Mouse (Mus musculus): Measurements from ENCODE around the gene Nfkbie. TPM values are rescaled to one million over a fixed set of nuclear protein-coding genes. Genes with fewer than 3 reads are reported as not detected.
A peak's percentile ranks its signal among the peaks of the same experiment; 100 is the strongest.

Nfkbie gene
- polyA plus RNA-seq, 1 experiment from 2014 or later, result 4.8 TPM

DNA sequence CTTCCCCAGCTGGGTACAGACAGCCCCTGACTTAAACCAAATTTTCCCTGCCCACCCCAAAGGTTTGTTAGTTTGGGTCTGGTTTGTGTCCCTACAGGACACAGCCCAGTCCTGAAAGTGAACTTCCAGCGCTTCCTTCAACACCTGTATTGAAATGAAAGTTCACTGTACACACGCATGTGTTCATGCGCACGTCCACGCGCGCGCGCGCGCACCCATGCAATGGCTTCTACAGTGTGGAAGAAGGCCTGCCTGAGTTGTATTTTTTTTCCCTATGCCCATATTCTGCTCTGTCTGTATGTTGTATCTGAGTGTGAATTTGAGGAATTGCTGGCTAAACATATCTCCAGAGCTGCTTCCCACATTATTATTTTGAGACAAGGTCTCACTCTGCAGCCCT is 9.6 kb downstream of the Nfkbie start:
- WGBS, result 93% methylated on average over 11 of the region's 11 CpGs
- no peaks in the 10 kb centered on the region for H3K9me3 ChIP-seq (replicated peaks)

DNA sequence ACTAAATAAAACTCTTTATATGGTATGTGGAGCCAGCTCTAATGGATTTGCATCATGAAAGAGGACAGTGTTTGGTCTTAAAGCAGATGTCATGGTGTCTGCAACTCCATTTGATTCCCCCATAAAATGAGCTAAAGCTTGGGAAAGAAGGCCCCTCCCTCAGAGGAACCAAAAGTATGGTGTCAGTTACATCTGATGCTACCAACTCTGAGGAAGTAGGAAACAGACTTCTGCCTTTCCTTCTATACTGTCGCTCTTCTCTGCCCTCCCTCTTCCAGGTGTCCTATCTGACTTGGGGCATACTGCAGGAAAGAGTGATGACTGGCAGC is 10.5 kb downstream of the Nfkbie start:
- peaks cover 57% of the 10 kb centered on the region for H3K36me3 ChIP-seq
- H3K4me2 ChIP-seq, result no peak overlapping the region
- H3K9me3 ChIP-seq (replicated peaks), result no peaks in the 10 kb centered on the region
- peaks cover 62% of the 10 kb centered on the region for H3K4me1 ChIP-seq
- no peaks in the 10 kb centered on the region for H3K27me3 ChIP-seq (replicated peaks)
- WGBS, result 73% methylated on average over 1 of the region's 1 CpGs
- H3K27ac ChIP-seq (replicated peaks), result no peak overlapping the region
- no peak for ATAC-seq (ENCODE audit: low FRiP score)
- no peak overlapping the region for H3K4me3 ChIP-seq (replicated peaks)
- H3K9ac ChIP-seq (replicated peaks), result no peak overlapping the region

More for the DNA sequence above, 9.6 kb downstream of the Nfkbie start:
- no peak for ATAC-seq (ENCODE audit: low FRiP score)
- Histone ChIP-seq H3K4me2 (peak overlapping the region; percentile 96), H3K27ac (replicated peaks) (no peak overlapping the region; the same call in 1 of the 2 replicates), H3K27me3 (replicated peaks) (no peaks in the 10 kb centered on the region), H3K9ac (replicated peaks) (peak overlapping the region; percentile 91), H3K4me1 (peaks cover 53% of the 10 kb centered on the region), H3K36me3 (peaks cover 48% of the 10 kb centered on the region), H3K4me3 (replicated peaks) (peak overlapping the region; percentile 83)

DNA sequence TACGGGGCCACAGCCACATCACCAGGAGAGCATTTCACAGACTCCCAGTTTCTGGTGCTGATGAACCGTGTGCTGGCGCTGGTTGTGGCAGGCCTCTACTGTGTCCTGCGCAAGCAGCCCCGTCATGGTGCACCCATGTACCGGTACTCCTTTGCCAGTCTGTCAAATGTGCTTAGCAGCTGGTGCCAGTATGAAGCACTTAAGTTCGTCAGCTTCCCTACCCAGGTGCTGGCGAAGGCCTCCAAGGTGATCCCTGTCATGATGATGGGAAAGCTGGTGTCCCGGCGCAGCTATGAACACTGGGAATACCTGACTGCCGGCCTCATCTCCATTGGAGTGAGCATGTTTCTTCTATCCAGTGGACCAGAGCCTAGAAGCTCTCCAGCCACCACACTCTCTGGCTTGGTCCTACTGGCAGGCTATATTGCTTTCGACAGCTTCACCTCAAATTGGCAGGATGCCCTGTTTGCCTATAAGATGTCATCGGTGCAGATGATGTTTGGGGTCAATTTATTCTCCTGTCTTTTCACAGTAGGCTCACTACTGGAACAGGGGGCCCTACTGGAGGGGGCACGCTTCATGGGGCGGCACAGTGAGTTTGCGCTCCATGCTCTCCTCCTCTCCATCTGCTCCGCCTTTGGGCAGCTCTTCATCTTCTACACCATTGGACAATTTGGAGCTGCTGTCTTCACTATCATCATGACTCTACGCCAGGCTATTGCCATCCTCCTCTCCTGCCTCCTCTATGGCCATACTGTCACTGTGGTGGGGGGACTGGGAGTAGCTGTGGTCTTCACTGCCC is 11.1 kb downstream of the Nfkbie start:
- 67% methylated on average over 18 of the region's 18 CpGs for WGBS
- Histone ChIP-seq H3K4me1 (peaks cover 68% of the 10 kb centered on the region), H3K9ac (replicated peaks) (no peak overlapping the region), H3K4me2 (no peak overlapping the region), H3K27me3 (replicated peaks) (no peaks in the 10 kb centered on the region), H3K9me3 (replicated peaks) (no peaks in the 10 kb centered on the region), H3K4me3 (replicated peaks) (no peak overlapping the region), H3K27ac (replicated peaks) (no peak overlapping the region; the same call in 1 of the 2 replicates), H3K36me3 (peaks cover 62% of the 10 kb centered on the region)
- ATAC-seq (ENCODE audit: low FRiP score), result no peak

DNA sequence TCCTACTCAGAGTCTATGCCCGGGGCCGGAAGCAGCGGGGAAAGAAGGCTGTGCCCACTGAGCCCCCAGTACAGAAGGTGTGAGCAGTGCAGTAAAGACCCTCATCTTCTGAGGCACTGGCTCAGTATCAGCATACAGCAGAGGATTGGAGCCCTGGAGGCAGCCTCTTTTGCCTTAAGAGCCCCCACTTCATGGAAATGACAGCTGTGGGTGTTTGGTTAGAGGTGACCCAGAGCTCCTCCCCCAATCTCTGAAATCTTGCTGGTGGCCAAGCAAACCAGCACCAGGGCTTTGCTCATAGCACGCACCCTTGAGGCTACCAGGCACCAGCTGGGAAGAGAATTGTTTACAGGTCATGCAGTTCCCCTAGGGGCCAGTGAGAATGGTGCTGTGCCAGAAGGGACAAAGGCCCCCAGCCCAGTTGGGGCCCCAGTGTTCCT is 11.7 kb downstream of the Nfkbie start:
- no peak overlapping the region for H3K9ac ChIP-seq (replicated peaks)
- H3K4me2 ChIP-seq, result no peak overlapping the region
- peaks cover 64% of the 10 kb centered on the region for H3K36me3 ChIP-seq
- H3K4me3 ChIP-seq (replicated peaks), result no peak overlapping the region
- ATAC-seq (ENCODE audit: low FRiP score), result no peak
- no peak overlapping the region; the same call in 1 of the 2 replicates for H3K27ac ChIP-seq (replicated peaks)
- H3K9me3 ChIP-seq (replicated peaks), result no peaks in the 10 kb centered on the region
- peaks cover 72% of the 10 kb centered on the region for H3K4me1 ChIP-seq
- WGBS, result 20% methylated on average over 4 of the region's 4 CpGs
- H3K27me3 ChIP-seq (replicated peaks), result no peaks in the 10 kb centered on the region

DNA sequence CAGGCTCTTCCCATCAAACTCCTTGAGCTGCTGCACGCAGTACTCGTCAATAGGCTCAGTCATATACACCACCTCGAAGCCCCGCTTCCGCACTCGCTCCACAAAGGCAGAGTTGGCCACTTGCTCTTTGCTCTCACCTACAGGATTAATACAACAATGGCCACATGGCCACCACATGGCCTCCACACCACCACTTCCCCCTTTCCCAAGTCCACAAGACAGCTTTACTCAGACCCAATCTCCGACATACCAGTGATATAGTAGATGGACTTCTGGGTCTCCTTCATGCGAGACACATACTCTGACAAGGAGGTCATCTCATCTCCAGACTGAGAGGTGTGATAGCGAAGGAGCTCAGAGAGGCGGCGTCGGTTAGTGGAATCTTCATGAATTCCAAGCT is 13.5 kb downstream of the Nfkbie start:
- 90% methylated on average over 12 of the region's 12 CpGs for WGBS
- no peak overlapping the region for H3K4me3 ChIP-seq (replicated peaks)
- peaks cover 72% of the 10 kb centered on the region for H3K4me1 ChIP-seq
- no peaks in the 10 kb centered on the region for H3K9me3 ChIP-seq (replicated peaks)
- no peak for ATAC-seq (ENCODE audit: low FRiP score)
- H3K36me3 ChIP-seq, result peaks cover 64% of the 10 kb centered on the region
- H3K4me2 ChIP-seq, result no peak overlapping the region
- H3K27ac ChIP-seq (replicated peaks), result no peak overlapping the region
- H3K9ac ChIP-seq (replicated peaks), result no peak overlapping the region
- no peaks in the 10 kb centered on the region for H3K27me3 ChIP-seq (replicated peaks)

DNA sequence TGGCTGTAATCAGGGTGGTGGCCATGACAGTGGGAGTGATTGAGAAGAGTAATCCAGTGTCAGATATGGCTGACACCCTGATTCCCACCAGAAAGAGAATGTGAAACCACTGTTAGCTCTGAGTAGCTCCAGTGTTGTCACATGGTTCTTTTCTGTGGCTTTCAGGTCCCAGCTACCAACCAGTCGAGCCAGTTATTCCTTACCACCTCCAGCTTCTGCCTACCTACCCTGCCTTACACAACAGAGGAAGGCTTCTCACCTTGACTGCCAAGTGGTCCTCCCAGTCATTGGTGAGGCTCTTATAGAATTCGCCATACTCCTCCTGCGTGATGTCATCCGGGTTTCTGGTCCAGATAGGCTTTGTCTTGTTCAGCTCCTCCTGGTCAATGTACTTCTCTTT is 14.5 kb downstream of the Nfkbie start:
- Histone ChIP-seq H3K27ac (replicated peaks) (no peak overlapping the region), H3K9me3 (replicated peaks) (no peaks in the 10 kb centered on the region), H3K9ac (replicated peaks) (no peak overlapping the region), H3K27me3 (replicated peaks) (no peaks in the 10 kb centered on the region), H3K4me1 (peaks cover 74% of the 10 kb centered on the region), H3K4me2 (no peak overlapping the region), H3K36me3 (peaks cover 64% of the 10 kb centered on the region), H3K4me3 (replicated peaks) (no peak overlapping the region)
- 86% methylated on average over 4 of the region's 4 CpGs for WGBS
- ATAC-seq (ENCODE audit: low FRiP score), result no peak

DNA sequence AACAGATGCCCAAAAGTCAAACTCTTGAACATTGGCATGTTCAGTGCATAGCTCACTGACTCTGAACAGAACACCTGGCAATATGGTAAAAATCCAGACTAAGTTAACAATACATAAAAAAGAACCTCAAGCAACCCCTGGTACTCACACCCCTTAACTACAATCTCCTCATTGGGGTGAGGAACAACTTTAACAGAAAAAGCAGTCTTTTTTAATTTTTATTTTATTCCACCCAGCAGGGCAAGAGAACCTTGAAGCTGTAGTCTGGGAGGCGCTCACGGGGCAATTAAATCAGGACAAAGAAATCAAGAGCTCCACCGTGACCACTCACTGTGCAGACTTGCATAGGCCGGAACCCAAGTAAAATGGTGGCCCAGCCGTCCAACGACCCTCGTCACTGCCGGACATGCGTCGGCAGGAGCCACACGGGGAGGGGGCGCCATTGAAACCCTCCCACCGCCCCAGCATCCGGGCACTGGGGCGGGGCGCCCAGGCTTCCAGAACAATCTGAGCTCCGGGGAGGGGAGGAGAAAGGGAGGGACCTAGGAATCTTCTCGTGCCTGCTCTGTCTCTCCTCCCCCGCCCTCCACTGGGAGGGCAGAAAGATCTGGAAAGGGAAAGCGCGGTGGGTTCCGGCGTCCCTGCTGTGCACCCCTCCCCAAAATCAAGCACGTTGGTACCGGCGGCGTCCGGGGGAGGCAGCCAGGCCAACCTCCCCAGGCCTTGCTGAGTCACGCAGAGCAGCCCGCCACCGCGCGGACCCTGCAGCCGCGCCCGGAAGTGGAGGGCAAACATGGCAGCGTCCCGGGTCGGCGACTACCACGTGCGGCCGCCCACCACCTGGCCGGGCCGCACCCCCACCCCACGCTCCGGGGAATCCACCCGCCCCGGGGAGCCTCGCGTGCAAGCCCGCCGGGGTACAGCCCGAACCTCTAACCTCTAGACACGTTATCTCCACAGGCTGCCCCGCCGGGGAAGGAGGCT is 16.9 kb downstream of the Nfkbie start:
- peak; percentile 49 for ATAC-seq (ENCODE audit: low FRiP score)
- H3K9ac ChIP-seq (replicated peaks), result peak overlapping the region; percentile 100
- peak overlapping the region; percentile 100 for H3K27ac ChIP-seq (replicated peaks)
- H3K4me3 ChIP-seq (replicated peaks), result peak overlapping the region; percentile 99
- peaks cover 44% of the 10 kb centered on the region for H3K36me3 ChIP-seq
- no peaks in the 10 kb centered on the region for H3K9me3 ChIP-seq (replicated peaks)
- peaks cover 60% of the 10 kb centered on the region for H3K4me1 ChIP-seq
- WGBS, result under 1% methylated on average over 55 of the region's 57 CpGs
- no peaks in the 10 kb centered on the region for H3K27me3 ChIP-seq (replicated peaks)
- H3K4me2 ChIP-seq, result peak overlapping the region; percentile 76

DNA sequence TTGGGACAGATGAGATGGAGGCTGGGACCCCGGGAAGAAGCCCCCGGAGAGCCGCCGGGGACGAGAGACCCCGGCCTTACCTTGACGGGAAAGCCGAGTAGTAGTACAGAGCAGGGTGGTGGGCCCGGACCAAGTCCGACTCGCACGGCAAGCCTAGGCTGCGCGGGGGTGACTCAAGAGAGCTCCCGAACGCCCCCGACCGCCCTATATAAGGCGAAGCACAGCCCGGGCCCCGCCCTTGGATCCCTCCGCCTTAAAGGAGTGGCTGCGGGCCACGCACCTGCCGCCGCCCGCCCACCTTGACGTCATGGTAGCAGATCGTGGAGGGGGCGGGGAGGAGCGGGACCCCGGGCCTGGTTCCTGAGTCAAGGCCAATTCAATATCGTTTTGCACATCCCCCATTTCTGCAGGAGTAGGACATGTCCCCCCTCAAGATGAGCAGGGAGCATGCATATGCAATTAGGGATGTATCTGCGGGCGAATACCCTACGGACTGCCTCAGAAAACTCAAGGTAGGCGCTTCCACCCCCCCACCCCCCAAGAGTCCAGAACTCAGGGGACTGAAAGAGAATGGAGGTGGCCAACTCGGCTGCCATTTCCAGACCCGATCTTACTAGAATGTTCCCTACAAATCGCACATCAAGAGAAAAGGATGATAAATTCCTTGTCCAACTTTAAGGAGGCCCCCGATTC is 17.7 kb downstream of the Nfkbie start, which contains the start of gene Hsp90ab1:
Gene Hsp90ab1 (minus strand): TSS at position 185 of the 693 bp plus-strand sequence.
- Histone ChIP-seq H3K36me3 (peaks cover 35% of the 10 kb centered on the region), H3K9me3 (replicated peaks) (no peaks in the 10 kb centered on the region), H3K9ac (replicated peaks) (peak within 1 kb of the TSS; percentile 100), H3K4me3 (replicated peaks) (peak within 1 kb of the TSS; percentile 99), H3K27me3 (replicated peaks) (no peaks in the 10 kb centered on the region), H3K4me1 (peaks cover 53% of the 10 kb centered on the region), H3K4me2 (peak within 1 kb of the TSS; percentile 76), H3K27ac (replicated peaks) (peak within 1 kb of the TSS; percentile 100)
- peak; percentile 89 for ATAC-seq (ENCODE audit: low FRiP score)
- WGBS, result under 1% methylated on average over 41 of the region's 41 CpGs

DNA sequence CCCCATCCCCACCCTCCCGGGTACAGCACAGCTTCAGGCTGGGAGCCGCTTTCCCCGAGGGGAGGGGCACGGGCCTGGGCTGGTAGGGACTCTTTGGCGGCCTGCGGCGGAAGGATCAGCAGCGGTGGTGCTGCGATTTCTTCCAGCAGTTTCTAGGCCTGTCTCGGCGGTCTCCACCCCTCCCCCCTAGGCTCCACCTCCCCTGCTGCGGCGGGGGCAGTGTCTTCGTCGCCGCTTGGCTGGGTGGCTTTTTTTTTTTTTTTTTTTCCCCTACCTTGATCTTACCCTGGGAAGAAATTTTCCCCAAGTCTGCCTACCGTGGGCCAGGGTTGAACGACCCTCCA is 18.2 kb downstream of the Nfkbie start:
- peak overlapping the region; percentile 76 for H3K4me2 ChIP-seq
- WGBS, result 0% methylated on average over 18 of the region's 18 CpGs
- peak overlapping the region; percentile 100 for H3K27ac ChIP-seq (replicated peaks)
- no peaks in the 10 kb centered on the region for H3K9me3 ChIP-seq (replicated peaks)
- H3K4me1 ChIP-seq, result peaks cover 48% of the 10 kb centered on the region
- H3K9ac ChIP-seq (replicated peaks), result peak overlapping the region; percentile 79
- peak; percentile 76 for ATAC-seq (ENCODE audit: low FRiP score)
- no peaks in the 10 kb centered on the region for H3K27me3 ChIP-seq (replicated peaks)
- H3K36me3 ChIP-seq, result peaks cover 30% of the 10 kb centered on the region
- H3K4me3 ChIP-seq (replicated peaks), result peak overlapping the region; percentile 99

DNA sequence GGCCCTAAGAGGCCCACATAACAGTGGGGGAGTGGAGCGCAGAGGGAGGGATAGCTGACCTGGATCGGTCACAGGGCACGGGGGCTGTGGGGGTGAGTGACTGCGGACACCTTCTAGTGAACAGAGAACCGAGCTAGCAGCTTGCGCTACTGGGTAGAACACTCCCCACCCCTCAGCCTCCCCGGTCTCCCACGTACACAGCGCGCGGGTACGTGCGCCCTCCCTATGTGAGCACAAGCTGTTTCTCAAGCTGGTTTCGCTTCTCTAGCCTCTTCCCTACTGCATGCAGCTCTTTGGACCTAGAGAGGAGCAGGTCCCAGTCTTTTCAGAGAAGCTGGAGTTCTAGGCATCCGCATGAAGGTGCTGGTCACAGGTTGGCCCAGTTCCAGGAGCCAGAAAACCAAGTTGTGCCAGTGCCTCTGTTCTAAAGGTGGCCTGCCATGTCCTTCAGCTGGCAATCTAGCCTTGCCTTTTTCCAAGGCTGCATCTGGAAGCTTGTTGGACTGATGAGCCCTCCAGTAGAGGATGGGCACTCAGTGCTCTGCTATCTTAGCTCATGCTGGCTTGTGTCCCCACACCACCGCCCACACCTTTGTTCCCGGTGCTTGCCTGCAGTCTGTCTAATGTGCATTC is 18.7 kb downstream of the Nfkbie start:
- Histone ChIP-seq H3K9me3 (replicated peaks) (no peaks in the 10 kb centered on the region), H3K4me1 (peaks cover 44% of the 10 kb centered on the region), H3K36me3 (peaks cover 25% of the 10 kb centered on the region), H3K9ac (replicated peaks) (peak overlapping the region; percentile 79), H3K27me3 (replicated peaks) (no peaks in the 10 kb centered on the region), H3K4me2 (peak overlapping the region; percentile 76), H3K4me3 (replicated peaks) (peak overlapping the region; percentile 99), H3K27ac (replicated peaks) (peak overlapping the region; percentile 100)
- 2% methylated on average over 17 of the region's 17 CpGs for WGBS
- ATAC-seq (ENCODE audit: low FRiP score), result peak; percentile 73
